Mouse (Mus musculus) stomach, embryonic 15.5 days (tissue): ENCODE data around the gene Syt1. TPM values are rescaled to one million over a fixed set of nuclear protein-coding genes. Genes with fewer than 3 reads are reported as not detected.

Experiments used
- ATAC-seq: fragments of 200-750 bp; cut with Nextera tagmentation; 2 replicates; pipeline ENCODE4 v1.8.0; 2017; ENCODE audit warnings: low read depth, moderate number of reproducible peaks, moderate TSS enrichment; ENCODE audit not compliant: insufficient read depth, low FRiP score
- H3K27ac ChIP-seq: fragments of 300-500 bp; sonication (generic); 2 replicates; pipeline ENCODE4 v1.5.1; 2015; ENCODE audit warnings: mild to moderate bottlenecking, inconsistent platforms
- H3K27me3 ChIP-seq: fragments of 300-500 bp; sonication (generic); replicated peaks from 2 replicates; pipeline ENCODE4 v1.6.1; 2015; ENCODE audit warnings: inconsistent platforms
- H3K36me3 ChIP-seq: fragments of 300-500 bp; sonication (generic); 2 replicates; pipeline ENCODE4 v1.6.1; 2015; ENCODE audit warnings: inconsistent platforms
- H3K4me1 ChIP-seq: fragments of 300-500 bp; sonication (generic); 2 replicates; pipeline ENCODE4 v1.6.1; 2015; ENCODE audit warnings: inconsistent platforms
- H3K4me2 ChIP-seq: fragments of 300-500 bp; sonication (generic); 2 replicates; pipeline ENCODE4 v1.6.1; 2015; ENCODE audit warnings: mild to moderate bottlenecking, inconsistent platforms
- H3K4me3 ChIP-seq: fragments of 300-500 bp; sonication (generic); replicated peaks from 2 replicates; pipeline ENCODE4 v1.5.1; 2015; ENCODE audit warnings: inconsistent platforms
- H3K9ac ChIP-seq: fragments of 300-500 bp; sonication (generic); 2 replicates; pipeline ENCODE4 v1.6.1; 2015; ENCODE audit warnings: inconsistent platforms
- H3K9me3 ChIP-seq: fragments of 300-500 bp; sonication (generic); 2 replicates; pipeline ENCODE4 v1.6.1; 2016; ENCODE audit warnings: inconsistent platforms
- WGBS: fragments of 180-500 bp; shearing (Covaris S2); methylation state at CpG from one replicate; pipeline ENCODE4 v1.1.7; 2015; 5-methylcytosine and 5-hydroxymethylcytosine counted together
- polyA plus RNA-seq: library from polyadenylated mRNA; unstranded; fragments of >200 nt; fragmentation: Nextera tagmentation; extraction: Ambion mirVana; gene quantifications from 2 replicates; pipeline ENCODE4 v1.2.1, GENCODE M21; 2015

Gene Syt1
- 7.2 and 8.3 TPM in 2 replicates for polyA plus RNA-seq

DNA sequence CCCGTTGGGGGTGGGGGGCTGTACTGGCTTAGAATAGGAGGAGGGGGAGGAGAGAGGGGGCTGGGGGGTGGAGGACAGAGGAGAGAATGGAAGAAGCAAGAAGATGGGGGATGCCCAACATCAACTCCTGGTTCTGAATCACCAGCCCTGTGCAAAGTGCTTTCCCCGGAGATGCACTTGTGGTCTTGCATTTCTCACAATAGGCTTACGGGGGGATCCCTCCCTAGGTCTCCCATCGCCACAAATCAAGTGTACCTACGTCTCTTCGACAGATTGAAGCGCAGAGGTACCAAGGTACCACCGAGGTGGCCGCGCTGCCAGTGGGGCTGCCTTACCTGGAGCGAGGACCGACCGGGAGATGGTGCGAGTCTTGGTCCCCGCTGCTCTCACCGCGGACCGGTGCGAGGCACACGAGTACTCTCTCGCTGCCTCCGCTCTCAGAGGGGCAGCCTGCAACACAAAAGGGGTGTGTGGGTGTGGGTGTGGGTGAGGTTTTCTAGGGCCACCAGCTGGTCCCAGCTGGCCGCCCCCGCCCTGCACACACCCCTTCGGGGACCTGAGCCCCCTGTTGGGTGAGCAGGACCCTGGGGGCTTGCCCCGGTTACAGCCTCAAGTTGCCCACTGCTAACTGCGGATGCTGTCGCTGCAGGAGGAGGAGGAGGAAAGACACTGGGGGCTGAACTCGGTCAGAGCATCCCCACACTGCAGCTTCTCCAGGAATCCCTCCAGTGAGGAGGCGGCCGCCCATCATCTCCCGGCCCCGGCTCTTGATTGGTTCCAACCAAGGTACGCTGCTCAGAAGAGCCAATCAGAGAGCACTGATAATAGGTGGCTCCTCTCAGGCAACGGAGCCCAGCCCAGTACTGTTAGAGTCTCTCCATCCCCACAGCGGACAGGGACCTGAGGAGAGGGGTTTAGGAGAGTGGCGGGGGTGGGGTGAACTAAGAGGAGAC, at the start of gene Syt1:
TSS of gene Syt1 (minus strand) at position 742 of the 953 bp plus-strand sequence.
- no peak within 1 kb of the TSS for H3K9ac ChIP-seq
- H3K27me3 ChIP-seq: 0 out of 2 replicates have a peak, but pooled peaks cover 17% of the 10 kb centered on the region
- no peak within 1 kb of the TSS for H3K27ac ChIP-seq
- no peaks in the 10 kb centered on the region for H3K36me3 ChIP-seq
- H3K4me3 ChIP-seq: peak within 1 kb of the TSS; percentile 43
- H3K9me3 ChIP-seq: no peaks in the 10 kb centered on the region
- H3K4me2 ChIP-seq: peak within 1 kb of the TSS; percentile 88
- ATAC-seq: peak; percentile 90
- WGBS: 1% methylated on average over 37 of the region's 37 CpGs
- H3K4me1 ChIP-seq: peaks cover 9% of the 10 kb centered on the region

DNA sequence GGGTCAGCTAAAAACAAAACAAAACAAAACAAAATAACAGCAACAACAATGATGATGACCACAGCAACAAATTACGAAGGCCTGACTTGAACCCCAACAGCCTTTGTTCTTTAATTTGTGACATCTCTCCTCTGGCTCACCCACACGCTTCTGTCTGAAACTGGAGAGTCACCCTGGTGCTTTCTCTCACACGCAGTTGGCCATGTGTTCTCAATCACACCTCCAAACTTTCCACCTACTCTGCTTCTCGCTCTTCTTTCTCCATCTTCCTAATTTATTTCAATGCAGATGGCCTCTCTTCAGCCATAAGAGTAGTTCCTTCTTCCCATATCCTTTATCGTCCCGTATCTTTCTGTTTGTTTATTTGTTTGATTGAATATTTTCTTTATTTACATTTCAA, 45.7 kb upstream of the Syt1 start:
- H3K9me3 ChIP-seq: no peaks in the 10 kb centered on the region
- H3K27me3 ChIP-seq: no peaks in the 10 kb centered on the region
- WGBS: 74% methylated on average over 6 of the region's 6 CpGs
- no peak overlapping the region for H3K27ac ChIP-seq
- no peak overlapping the region for H3K9ac ChIP-seq
- H3K4me1 ChIP-seq: no peaks in the 10 kb centered on the region
- ATAC-seq: no peak
- H3K4me3 ChIP-seq: no peak overlapping the region
- H3K4me2 ChIP-seq: no peak overlapping the region
- H3K36me3 ChIP-seq: no peaks in the 10 kb centered on the region

DNA sequence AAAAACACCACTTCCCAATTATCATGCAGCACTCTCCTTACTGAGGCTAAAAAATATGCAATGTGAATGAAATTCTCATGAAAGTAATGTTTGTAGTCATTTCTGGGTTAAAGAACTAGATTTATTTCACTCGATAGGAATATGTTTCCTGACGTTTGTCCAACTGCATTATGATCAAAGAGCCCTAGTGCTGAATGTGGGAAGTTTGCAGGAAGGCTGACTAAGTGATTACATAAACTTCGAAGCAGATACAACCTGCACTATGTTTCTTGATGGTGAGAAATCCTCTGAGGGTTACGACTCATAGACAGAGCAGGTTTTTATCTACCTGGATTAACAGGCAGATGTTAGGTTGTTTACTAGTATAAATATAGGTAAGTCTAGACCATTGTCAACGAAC, 36.8 kb upstream of the Syt1 start:
- no peaks in the 10 kb centered on the region for H3K27me3 ChIP-seq
- H3K4me3 ChIP-seq: no peak overlapping the region
- no peaks in the 10 kb centered on the region for H3K4me1 ChIP-seq
- H3K9me3 ChIP-seq: no peaks in the 10 kb centered on the region
- H3K9ac ChIP-seq: no peak overlapping the region
- H3K4me2 ChIP-seq: no peak overlapping the region
- no peaks in the 10 kb centered on the region for H3K36me3 ChIP-seq
- H3K27ac ChIP-seq: no peak overlapping the region
- no peak for ATAC-seq
- 72% methylated on average over 5 of the region's 5 CpGs for WGBS

DNA sequence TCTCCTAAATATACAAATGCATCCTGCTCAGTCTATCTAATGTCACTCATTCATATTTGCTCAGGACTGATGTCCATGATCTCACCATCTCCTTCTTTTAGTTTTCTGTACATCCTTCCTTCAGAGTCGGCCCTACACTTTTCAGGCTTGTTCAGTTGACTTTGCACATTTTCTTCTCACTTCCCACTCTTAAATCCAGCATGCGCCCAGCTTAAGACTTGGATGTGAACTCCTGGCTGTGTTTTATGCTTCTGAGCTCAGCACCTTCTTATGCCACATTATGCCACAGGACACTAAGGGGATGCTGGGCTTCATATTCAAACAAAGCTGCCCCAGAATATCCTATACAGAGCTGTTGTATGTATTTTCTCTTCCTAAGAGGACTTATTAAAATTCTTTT, 36.2 kb upstream of the Syt1 start:
- 87% methylated on average over 2 of the region's 2 CpGs for WGBS
- no peak overlapping the region for H3K4me2 ChIP-seq
- no peaks in the 10 kb centered on the region for H3K36me3 ChIP-seq
- ATAC-seq: no peak
- H3K4me3 ChIP-seq: no peak overlapping the region
- no peaks in the 10 kb centered on the region for H3K4me1 ChIP-seq
- H3K27ac ChIP-seq: no peak overlapping the region
- H3K27me3 ChIP-seq: no peaks in the 10 kb centered on the region
- H3K9me3 ChIP-seq: no peaks in the 10 kb centered on the region
- H3K9ac ChIP-seq: no peak overlapping the region

DNA sequence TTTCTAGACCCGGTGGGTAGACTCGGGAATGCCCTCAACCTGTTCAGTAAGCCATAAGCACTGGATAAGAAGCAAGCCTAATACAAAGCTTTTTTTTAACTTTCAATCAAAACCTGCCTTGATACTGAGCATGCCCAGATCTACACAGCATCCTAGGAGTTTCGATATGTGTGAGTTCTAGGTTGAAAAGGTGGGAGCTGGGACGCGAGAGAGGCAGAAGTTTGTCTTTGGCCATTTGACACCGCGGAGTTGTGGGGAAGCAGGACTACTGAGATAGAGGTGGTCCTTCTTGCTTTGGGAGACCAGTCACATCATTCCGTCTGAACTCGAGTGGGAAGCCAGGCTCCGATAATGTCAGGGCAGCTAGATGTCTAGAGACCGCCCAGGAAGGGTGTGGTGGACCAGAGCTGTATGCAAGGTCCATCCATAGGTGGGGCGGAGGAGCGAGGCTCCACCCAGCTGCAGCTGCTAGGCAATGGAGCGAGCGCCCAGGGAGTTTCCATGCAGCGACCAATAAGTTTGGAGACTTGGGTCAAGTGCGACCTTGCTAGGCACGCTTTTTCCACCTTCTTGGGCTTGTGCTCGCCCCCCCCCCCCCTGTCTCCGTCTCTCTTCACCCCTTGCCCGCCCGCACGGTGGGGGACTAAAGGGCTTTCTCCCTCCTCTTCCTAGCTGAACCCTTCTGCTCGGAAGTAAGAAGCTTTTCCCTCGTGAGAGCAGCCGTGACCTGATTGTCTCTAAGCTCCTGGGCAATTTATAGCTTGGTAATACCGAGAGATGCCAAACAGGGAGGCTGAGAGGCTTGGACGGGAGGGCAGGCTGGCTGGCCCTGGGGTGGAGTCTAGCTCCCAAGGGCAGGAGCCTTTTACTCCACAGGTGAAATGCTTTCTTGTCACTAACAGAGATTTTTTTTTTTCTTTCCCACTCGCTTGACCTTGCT, 714 bp upstream of the Syt1 start:
- H3K9me3 ChIP-seq: no peaks in the 10 kb centered on the region
- WGBS: 2% methylated on average over 28 of the region's 29 CpGs
- H3K9ac ChIP-seq: no peak overlapping the region
- H3K4me3 ChIP-seq: peak overlapping the region; percentile 43
- peak overlapping the region; percentile 88 for H3K4me2 ChIP-seq
- peak; percentile 80 for ATAC-seq
- peaks cover 9% of the 10 kb centered on the region for H3K4me1 ChIP-seq
- H3K36me3 ChIP-seq: no peaks in the 10 kb centered on the region
- no peak overlapping the region for H3K27ac ChIP-seq
- H3K27me3 ChIP-seq: 0 out of 2 replicates have a peak, but pooled peaks cover 17% of the 10 kb centered on the region

DNA sequence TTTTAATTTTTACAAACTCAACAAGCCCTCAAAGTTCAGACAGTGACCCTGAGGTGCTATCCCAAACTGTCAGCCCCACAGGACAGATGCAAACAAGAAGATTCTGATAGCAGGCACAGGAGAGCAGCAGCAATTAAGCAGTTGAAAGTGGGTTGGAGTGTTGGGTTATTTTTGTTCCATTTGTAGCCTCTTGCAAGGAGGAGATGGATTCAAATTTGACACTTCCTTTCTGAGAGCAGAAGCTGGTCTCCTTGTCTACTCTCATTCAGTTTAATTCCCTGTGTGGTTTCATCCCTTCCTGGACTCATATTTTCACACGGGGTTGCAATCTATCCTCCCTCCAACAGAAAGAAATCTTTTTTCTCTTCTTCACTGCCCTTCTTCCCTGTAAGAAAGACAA, 951 bp downstream of the Syt1 start:
- Histone ChIP-seq H3K4me1 (peaks cover 9% of the 10 kb centered on the region), H3K4me3 (no peak overlapping the region), H3K27ac (no peak overlapping the region), H3K36me3 (no peaks in the 10 kb centered on the region), H3K4me2 (peak overlapping the region; percentile 88; the same call in 1 of the 2 replicates), H3K27me3 (0 out of 2 replicates have a peak, but pooled peaks cover 17% of the 10 kb centered on the region), H3K9ac (no peak overlapping the region), H3K9me3 (no peaks in the 10 kb centered on the region)
- no peak for ATAC-seq
- WGBS: 9% methylated on average over 1 of the region's 1 CpGs

DNA sequence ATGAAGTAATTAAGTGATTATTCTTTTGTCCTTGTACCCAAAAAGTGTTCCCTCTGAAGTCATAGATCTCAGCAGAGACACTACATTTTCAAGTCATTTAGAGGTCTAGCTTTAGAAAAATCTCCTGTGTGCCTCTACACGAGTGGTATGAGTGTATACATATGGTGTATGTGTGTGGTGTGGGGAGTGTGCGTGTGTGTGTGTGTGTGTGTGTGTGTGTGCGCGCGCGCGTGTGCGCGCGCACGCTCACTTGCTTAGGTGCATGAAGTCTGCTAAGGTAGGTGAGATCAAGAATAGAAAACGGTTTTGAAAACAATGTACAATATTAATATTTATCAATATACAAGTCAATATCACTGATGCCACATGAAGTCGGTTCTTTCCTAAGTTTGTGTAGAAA, 2.3 kb downstream of the Syt1 start:
- Histone ChIP-seq H3K27me3 (0 out of 2 replicates have a peak, but pooled peaks cover 17% of the 10 kb centered on the region), H3K36me3 (no peaks in the 10 kb centered on the region), H3K9me3 (no peaks in the 10 kb centered on the region), H3K9ac (no peak overlapping the region), H3K4me1 (peaks cover 9% of the 10 kb centered on the region), H3K4me3 (no peak overlapping the region), H3K4me2 (no peak overlapping the region), H3K27ac (no peak overlapping the region)
- no peak for ATAC-seq
- 88% methylated on average over 13 of the region's 13 CpGs for WGBS

DNA sequence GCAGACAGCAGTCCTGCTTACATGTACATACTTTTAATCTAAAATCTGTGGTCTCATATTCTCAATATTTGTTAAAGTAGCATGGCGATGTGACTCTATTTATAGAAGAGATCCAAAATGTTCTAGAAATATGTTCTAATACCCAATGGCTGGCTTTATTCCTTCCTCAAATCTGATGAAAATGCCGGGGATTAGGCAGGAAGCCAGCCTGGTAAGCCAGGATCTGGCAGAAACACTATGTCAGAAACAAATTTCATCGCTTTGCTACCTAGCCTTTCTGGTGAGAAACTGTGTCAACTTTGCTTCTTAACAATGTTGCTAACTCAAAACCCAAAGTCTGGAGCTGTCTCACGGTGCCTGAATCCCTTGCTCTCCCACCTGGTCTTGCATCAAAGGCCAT, 7.3 kb downstream of the Syt1 start:
- H3K27me3 ChIP-seq: no peaks in the 10 kb centered on the region
- H3K36me3 ChIP-seq: no peaks in the 10 kb centered on the region
- no peak overlapping the region for H3K4me3 ChIP-seq
- no peak overlapping the region for H3K4me2 ChIP-seq
- H3K4me1 ChIP-seq: no peaks in the 10 kb centered on the region
- ATAC-seq: no peak
- H3K27ac ChIP-seq: no peak overlapping the region
- H3K9ac ChIP-seq: no peak overlapping the region
- 71% methylated on average over 4 of the region's 4 CpGs for WGBS
- H3K9me3 ChIP-seq: no peaks in the 10 kb centered on the region

DNA sequence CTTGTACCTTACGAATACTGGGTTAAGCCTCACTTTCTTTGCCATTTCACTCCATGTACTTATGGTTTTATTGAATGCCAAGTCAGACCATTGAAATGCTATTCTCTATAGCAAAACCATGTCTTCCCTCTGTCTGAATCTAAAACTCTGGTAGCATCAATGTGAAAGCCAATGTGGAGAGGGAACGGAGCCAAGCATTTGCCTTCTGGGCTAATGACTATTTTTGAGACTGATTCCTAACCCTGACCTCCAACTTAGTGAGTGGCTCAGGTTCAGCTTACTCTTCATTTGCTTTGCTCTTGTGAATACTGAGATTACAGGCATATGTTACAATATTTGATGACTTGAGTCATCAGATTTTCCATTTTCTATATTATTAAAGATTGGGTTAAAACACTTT, 23.5 kb downstream of the Syt1 start:
- Histone ChIP-seq H3K4me3 (no peak overlapping the region), H3K27ac (no peak overlapping the region), H3K4me1 (no peaks in the 10 kb centered on the region), H3K4me2 (no peak overlapping the region), H3K36me3 (no peaks in the 10 kb centered on the region), H3K27me3 (no peaks in the 10 kb centered on the region), H3K9me3 (no peaks in the 10 kb centered on the region), H3K9ac (no peak overlapping the region)
- no peak for ATAC-seq
- WGBS: 98% methylated on average over 2 of the region's 2 CpGs

DNA sequence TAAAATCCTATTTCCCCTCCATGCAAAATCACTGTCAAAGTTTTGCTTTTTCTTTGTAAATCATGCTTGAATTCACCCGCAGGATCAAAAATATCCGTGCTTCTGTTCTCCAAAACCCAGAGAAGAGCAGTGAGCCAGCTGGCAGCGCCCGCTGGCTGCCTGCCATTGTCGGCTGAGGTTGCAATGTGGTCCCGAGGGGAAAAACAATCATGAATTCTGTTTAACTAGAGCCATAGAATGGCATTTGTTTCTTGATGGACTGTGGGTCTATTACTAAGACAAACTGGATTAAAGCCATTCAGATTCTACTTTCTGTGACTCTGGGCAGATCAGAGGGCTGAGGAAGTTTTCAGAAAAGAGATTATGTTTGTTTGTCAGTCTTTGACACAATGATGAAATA, 31.1 kb downstream of the Syt1 start:
- H3K9ac ChIP-seq: no peak overlapping the region
- no peaks in the 10 kb centered on the region for H3K9me3 ChIP-seq
- no peak overlapping the region for H3K27ac ChIP-seq
- 46% methylated on average over 6 of the region's 6 CpGs for WGBS
- H3K4me3 ChIP-seq: no peak overlapping the region
- no peak for ATAC-seq
- no peaks in the 10 kb centered on the region for H3K36me3 ChIP-seq
- H3K27me3 ChIP-seq: no peaks in the 10 kb centered on the region
- peaks cover 2% of the 10 kb centered on the region; the same call in 1 of the 2 replicates for H3K4me1 ChIP-seq
- H3K4me2 ChIP-seq: no peak overlapping the region

DNA sequence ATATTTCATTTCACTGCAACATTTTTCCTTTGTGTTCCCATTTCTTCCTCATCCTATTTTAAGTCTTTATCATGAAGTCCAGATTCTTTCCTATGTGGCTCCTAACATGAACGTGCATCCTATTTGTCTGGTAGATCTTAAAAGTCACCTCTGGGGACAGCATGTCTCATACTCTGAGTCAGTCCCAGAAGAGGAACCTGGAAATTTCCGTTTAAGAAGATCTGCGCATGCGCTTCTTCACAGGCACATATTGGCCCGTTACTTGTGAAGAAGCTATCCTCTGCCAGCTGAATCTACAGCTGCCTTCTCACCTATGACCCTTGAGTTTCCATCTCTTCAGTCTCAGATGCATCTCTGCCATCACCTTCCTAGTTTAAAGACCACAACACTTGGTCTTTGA, 55.8 kb downstream of the Syt1 start:
- WGBS: 84% methylated on average over 5 of the region's 5 CpGs
- ATAC-seq: no peak
- H3K4me3 ChIP-seq: no peak overlapping the region

DNA sequence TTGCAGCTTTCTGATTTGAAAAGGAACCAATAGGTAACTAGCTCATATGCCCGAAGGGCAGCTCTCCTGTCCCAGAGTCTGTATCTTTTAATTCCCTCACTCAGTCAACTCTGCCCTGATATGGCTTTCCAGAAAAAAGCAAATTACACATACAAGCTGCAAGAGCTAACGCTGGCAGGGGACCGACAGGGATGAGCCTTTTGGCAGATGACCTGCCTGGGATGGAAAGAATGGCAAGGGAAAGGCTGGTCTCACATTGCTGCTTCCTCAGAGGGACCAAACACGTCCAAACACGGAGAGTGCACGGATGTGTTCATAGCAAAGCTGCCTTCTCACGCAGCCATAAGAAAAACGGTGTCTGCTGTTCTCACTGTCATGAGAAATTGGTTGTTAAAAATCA, 58.6 kb downstream of the Syt1 start:
- ATAC-seq: no peak
- no peak overlapping the region for H3K4me3 ChIP-seq
- H3K27me3 ChIP-seq: no peaks in the 10 kb centered on the region
- no peaks in the 10 kb centered on the region for H3K36me3 ChIP-seq
- no peak overlapping the region for H3K9ac ChIP-seq
- H3K9me3 ChIP-seq: no peaks in the 10 kb centered on the region
- H3K27ac ChIP-seq: no peak overlapping the region
- H3K4me2 ChIP-seq: no peak overlapping the region
- WGBS: 81% methylated on average over 8 of the region's 8 CpGs
- no peaks in the 10 kb centered on the region for H3K4me1 ChIP-seq

More for the DNA sequence above, 55.8 kb downstream of the Syt1 start:
- Histone ChIP-seq H3K27ac (no peak overlapping the region), H3K27me3 (no peaks in the 10 kb centered on the region), H3K9me3 (no peaks in the 10 kb centered on the region), H3K4me1 (no peaks in the 10 kb centered on the region), H3K4me2 (no peak overlapping the region), H3K9ac (no peak overlapping the region), H3K36me3 (no peaks in the 10 kb centered on the region)
